Mouse (Mus musculus) NIH3T3 (cell line): ENCODE measurements around the gene Auts2.

Experiments
- DNase-seq: peaks from one replicate; pipeline ENCODE4 v3.0.0-alpha.2; 2012; ENCODE audit warnings: low read depth

Gene Auts2

DNA sequence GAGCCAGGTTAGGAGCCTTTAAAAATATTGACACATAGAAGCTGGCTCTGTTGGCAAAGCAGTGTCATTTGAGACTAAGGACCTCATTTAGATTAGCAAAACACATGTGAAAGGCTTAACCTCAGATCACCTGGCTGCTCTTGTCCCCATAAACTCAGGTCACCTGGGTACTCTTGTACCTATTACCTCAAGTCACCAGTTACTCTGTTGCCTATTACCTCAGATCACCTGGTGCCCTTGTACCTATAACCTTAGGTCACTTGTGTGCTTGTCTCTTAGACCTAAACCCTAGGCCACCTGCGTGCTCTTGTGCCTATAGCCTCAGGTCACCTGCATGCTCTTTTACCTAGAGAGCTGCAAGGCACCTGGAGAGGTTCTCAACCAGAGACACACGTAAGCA, 928.9 kb downstream of the Auts2 start:
- DNase-seq, result no peak

DNA sequence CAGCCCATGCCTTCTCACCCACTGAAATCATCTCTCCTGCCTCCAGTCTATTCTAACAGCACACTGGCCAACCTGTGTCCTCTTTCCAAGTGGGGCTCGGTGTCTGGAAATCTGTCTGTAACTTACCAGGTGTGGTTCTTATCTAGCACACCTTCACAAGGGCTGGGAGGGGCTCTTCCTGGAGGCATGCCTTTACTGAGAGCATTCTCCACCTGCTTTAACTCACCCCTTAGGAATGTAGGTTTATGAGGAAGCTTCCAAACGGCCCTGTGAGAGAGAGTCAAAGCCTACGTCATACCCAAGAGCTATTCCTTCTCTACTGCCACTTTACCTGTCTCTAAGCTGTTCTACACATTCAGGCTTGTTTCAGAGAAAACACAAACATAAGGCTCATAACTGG, 929.8 kb downstream of the Auts2 start:
- DNase-seq, result no peak

DNA sequence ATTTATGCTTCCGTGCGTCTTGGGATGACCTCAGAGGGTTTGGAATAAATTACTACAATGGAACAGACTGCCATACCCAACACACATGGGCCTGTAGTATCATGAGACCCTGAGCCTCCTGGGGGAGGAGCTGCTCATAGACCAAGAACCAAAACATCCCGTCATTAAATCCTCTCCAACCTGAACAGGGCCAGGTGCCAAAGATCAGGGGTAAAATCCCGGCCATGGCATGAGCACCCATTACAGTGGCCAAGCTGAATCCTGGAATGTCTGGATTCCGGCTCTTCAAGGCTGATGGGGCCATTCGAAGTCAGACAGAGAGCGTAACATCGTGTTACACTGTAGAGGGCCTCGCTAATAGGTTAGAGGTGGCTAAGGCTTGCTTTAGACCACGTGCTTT, 932.4 kb downstream of the Auts2 start:
- no peak for DNase-seq

DNA sequence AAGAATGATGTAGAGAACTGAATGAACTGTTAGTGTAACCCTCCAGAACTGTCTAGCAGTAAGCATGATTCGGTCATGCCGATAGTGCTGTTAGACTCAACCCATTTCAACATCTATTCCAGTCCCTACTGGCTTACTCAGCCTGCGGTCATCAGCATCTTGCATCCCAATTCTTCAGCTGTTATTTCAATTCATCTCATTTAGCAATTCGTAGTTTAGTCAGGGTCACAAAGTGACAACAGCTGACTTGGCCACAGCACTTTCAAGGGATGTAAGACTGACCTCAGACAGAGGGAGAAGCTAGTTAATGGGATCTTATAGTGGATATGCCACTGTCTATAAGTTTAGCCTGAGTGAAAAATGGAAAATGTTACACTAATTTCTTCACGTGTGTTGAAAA, 936.4 kb downstream of the Auts2 start:
- DNase-seq, result no peak

DNA sequence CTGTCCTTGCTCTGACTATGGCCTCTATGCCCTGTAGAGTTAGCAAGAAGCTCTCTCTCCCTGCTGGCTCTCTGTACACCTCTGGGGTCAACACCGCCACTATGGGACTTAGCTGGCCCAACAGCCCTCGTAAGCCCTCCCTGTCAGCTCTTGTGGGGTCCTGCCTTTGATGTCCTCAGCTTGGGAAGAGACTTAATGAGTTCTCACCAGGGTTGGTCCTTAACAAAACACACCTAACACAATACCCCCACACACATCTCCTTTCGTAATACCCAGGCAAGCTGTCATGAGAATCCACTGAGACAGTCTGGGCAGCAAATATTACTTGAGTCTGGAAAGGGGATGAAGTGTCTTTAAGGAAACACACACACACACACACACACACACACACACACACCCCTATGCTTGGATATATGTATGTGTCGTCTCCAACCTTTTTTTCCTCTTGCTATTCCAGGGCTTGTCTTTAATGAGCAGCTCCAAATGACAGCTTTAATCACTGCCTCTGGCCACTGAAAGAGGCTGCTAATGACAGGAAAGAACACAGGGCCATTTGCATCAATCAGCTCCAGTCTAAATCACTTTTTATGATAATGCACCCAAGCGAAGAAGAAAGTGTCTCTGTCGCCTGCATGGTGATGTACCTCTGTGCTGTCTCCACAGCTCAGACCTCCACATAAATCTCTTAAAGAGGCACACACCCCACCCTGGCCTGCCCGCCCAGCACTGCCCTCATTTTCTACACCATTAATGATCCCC, 941.0 kb downstream of the Auts2 start:
- DNase-seq, result no peak

DNA sequence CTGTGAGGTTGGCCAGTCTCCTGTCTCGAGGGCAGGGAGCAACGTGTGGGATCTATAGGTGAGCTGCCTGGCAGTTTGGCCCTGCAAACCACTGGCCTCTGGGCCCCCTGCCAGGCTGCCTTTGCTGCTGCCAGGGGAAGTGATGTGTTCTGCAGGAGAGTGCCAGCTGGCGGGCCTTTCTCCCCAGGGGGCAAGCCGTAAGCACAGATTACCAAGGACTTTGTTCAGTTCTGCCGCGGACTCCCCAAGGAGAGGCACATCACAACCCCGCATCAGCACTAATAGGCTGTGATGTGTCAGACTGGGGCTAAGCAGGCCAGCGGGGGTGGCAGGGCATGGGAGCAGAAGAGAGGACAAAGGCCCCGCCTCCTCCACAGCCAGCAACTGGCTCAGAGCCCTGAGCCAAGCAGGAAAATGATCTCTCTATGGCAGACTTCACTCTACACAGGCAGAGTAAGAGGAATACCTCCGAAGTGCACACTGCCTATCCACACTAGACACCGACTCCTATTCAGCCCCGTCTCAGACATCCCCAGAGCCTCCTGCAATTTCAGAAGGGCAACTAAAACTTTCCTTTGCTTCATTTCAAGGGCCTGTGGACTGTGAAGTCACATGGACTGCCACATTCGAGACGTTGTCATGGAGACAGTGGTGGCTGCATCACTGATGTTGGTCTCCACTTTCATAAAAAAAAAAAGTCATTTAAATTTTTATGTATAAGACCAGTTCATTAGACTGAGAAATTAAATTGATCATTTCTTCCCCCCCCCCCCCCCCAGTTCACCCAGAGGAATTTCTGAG, 942.6 kb downstream of the Auts2 start:
- peak; percentile 77 for DNase-seq

DNA sequence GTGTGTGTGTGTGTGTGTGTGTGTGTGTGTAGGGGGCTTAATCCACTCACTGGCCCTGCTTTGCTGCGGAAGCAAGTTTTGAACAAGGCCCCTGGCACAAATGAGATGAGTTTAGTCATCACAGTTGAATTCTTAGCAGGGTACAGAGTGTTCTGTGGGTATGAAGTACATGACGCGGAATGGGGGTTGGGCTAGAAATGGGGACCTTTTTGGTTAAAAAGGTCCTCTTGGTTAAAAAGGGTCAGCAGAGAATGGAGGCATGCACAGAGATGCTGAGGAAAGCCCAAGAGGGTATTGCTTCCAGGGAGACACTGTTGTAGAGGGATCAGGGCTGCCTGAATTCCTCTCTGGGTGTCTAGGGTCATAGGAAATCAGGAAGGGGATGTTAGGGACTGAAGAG, 945.6 kb downstream of the Auts2 start:
- DNase-seq, result no peak

DNA sequence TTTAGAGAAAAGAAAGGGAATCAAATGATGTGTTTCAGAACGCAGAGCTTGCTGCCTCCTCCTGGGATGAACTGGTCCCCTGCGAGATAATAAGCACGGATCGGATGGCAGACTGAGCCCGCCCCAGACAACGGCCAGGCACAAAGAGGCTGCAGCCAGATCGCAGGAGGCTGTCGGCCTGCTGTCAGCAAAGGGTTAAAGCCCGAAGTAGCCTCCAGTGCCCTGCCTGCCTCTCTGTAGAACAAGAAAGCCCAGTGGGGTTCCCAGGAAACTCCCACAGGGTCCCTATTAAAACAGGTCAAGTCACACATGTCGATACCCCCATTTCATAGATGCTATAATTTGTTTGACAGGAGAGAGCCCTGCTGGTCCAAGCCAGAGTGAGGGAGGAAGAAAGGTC, 946.6 kb downstream of the Auts2 start:
- DNase-seq, result no peak

DNA sequence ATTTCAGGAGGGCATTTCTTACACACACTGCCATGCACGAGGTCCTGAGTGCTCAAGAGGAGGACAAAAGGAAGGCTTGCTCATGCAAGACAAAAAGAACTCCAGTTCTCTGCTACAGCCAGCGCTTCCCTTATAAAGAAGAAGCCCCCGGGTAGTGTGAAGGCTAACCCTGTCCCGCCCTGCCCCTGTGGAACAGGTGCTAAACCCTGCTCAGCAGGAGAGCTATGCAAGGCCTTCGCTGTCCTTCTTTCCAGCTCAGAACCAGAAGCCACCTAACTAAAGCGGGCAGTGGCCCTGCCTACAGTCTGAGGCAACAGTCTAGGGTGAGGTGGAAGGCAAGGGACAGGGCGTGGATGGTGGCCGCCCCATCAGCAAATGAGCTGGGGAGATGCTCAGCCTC, 947.4 kb downstream of the Auts2 start:
- DNase-seq, result no peak

DNA sequence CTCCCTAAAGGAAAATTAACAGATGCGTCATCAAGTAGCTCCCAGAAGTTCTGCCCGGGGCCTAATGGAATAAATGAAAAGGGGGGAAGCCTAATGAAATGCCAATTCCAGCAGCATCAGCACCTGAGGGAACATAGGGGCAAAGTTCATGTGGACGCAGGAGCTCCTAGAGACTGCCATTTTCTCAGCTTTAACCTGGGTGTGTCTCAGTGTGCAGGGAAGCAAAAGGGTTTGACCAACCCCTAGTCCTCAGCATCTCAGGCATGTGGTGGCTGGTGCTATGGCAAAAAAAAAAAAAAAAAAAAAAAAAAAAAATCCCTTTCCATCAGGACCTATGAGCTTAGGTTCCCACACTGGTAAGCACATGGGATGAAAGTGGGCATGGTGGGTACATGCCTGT, 948.5 kb downstream of the Auts2 start:
- DNase-seq, result no peak

DNA sequence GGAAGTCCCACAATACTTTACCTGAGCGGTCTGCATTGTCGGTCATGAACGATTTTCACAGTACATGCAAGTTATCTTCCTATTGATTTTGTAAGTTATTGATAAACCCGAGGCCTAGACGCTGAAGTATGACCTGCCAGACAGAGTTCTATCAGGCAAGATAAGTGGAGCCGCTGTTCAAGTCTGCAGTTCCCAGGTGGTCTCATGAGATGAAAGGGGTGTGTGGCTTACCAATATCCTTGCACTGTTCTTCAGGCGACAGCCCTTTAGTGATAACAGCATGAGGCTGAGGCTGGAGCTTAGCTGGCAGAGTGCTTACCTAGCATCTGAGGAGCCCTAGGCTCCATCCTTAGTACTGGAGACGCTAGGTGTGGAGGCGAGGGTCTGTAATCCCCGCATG, 949.9 kb downstream of the Auts2 start:
- DNase-seq, result no peak

DNA sequence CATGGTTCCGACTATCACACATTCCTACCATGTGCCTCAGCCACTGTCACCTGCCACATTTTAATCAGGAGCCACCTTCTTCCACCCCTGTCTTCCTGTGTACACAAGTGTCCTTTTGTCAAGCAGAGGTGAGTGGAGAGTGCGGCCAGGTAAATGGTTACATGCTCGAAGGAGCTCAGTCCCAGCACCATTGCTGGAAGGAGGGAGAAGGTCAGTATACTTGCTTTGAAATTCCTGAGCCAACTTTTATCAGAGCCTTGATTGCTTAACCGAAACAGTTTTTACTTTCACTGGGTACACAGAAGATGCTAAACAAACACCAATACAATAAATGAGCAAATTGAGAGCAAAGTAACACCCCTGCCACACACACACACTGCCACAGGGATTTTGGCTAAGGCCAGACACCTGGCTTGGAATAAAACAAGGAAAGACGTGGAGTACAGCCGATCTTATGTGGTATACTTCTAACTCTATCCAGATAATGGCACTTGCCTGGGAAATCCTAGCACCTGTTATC, 953.1 kb downstream of the Auts2 start:
- no peak for DNase-seq

DNA sequence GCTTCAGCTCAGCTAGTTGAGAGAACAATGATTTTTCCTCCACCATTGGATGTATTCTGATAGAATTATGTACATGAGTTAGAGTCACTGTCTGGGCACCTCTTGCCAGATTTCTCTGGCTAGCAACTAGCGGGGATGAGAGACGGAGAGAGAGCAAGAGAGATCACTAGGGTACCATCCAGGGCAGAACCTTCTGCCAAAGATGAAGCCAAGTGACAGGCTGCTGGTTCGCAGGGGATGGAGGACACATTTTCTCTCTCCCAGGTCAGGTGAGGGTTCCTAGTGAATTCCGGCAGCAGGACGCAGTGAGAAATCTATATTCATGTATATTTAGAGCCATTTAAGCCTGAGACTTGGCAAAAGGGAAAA, 956.8 kb downstream of the Auts2 start:
- no peak for DNase-seq

DNA sequence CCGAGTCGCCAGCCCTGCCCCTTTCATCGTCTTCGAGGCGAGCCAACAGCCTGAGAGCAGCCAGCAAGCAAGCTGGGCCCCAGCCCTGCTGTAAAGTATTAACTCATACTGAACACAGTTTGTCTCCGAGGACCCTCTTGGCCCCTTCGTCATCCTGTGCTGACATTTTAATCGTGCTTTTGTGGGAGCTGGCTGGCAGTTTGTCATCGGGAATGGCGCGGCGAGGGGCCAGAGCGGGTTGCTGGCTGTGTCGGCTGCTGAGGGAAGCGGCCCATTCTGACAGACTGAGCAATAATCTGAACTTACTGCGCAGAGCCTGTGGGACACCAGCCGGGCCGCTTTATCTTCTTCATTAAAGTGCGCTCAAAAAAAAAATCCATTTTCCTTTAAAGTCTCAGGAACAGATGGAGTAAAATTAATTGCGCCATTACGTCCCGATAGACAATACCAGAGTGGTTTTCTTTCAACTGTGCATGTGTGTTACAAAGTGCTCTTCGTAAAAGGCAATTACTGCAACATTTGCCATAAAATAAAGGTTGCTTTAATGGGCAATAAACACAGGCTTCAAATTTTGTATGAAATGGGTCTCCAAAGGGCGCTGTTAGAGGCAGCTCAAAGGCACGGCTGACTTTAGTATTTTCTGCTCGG, 957.3 kb downstream of the Auts2 start:
- no peak for DNase-seq

DNA sequence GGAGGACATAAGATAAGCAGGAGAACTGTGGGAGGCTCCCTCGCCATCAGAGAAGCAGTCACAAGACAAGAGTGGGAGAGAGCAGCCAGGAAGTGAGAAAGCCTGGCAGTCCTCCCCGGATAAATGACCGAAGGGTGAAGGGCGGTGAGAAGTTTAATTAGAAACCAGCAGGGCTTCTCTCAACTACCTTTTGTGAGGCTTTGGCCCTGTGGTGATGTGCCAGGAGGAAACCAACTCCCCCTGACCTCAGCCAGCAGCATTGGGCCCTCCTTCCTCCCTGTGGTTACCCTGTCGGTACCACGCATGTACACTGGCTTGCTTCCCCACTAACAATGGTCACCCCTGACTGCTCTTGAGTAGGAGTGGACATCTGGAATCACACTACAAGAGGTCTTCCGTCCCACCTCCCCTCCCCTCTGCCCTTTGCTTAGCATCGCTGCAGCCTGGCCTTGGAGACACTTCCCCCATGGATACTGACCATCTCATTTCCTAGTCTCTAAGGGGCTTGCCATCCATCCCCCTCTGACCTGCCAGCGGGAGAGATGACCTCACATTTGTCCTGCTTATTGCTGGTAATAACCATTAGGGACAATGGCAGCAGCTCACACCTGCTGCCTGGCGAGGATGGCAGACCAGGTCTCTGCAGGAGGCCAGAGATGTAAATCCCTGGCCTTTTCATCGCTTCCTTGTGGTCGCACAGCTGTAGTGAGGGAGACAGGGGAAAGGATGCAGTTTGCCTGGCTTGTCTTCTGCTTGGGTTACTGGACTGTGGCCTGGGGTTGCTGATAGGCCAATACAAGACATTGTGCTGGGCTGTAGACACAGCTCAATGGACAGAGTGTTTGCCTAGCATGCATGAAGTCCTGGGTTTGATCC, 958.6 kb downstream of the Auts2 start:
- no peak for DNase-seq

DNA sequence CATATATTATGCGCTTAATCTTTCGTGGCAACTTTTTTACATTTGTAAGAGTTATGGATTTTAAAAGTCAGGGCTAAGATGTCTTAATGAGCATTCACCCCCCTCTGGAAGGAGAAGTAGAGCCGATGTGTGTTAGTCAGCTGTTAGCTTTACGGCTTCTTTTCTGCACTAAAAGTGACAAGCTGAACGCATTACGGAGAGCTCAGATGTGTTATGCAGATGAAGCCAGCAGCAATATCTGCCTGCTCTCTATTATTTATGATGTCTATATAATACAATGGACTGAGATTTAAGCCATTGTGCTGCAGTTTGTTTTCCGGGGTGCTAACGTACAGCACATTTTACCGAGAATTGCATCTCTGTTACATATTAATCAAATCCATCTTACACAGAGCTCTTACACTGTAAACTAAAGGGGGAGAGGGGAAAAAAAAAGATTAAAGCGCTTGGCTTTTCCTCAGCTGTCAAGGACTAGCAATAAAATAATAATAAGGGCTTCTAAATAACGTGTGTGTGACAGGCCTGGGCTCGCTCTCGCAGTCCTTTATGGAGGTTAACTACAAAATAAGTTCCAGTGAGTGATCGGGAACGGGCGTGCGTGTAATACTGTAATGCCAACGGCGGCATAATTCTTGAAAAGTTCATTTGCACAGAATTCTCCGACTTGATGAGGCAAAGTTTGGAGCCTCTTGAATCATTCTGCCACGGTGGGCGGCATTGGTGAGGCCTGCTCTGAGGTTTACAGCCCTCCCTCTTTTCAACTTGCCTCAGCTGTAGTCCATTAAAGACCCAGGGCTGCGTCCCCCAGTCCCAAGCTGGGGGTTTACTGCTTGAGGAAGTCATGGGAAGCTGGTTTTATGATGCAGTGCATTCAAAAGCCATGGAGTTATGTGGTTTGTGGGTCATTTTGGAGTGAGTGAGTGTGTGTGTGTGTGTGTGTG, 961.8 kb downstream of the Auts2 start:
- no peak for DNase-seq

DNA sequence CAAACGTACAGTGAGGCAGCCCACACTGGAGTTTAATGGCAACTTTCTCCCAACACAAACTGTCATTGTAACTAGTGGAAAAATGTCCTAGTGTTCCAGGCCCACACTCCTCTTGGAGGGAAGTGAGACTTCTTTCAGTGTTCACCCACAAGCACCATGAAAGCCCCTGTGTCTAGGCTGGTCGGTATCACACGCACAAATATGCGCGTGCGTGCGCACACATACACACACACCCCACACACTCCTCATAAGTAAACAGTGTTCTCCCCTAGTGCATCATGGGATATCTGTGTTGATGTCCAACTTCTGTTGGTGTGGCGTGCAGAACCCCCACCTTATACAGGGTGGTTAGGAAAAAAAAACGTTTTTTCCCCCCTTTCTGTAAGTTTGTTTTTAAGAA, 964.4 kb downstream of the Auts2 start:
- DNase-seq, result no peak

DNA sequence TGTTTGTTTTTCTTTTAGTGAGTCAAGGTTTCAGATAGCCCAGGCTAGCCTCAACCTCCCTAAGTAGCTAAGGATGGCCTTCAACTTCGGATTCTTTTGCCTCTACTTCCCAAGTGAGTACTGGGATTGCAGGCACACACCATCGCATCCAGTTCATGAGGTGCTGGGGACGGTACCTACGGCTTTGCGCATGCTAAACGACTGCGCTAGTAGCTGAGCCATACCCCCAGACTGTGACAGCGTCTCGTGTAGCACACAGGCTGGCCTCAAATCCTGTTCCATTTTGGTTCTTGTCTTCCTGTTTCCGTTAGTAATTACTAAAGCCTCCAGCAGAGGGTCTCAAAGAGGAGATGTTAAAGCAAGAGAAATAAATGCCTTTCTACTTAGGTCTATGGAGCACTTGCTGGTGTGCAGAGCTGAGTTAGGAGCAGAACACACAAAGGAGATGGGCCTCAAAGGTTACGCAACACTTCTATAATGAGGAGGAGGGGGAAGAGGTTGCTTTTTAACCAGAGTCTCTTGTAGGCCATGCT, 967.3 kb downstream of the Auts2 start:
- no peak for DNase-seq

DNA sequence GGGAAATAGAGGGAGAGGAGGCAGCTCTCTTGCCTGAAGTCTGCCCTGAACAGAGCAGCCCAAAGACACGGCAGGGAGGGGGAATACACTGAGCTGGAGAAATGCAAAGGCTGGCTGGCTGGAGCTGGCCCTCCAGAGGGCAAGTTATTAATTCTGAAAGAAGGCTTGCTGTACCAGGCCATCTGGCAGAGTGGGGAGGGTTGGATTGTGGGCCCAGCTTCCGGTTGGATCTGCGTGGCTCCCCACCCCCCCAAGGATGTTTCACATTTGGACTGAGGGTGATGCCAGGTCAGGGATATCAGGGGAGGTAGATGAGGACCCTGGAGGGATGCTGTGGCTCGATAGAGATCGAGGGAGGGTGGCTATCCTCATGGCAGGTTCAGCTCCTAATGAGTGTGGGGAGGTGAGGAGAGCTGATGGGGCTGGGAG, 968.0 kb downstream of the Auts2 start:
- DNase-seq, result no peak

DNA sequence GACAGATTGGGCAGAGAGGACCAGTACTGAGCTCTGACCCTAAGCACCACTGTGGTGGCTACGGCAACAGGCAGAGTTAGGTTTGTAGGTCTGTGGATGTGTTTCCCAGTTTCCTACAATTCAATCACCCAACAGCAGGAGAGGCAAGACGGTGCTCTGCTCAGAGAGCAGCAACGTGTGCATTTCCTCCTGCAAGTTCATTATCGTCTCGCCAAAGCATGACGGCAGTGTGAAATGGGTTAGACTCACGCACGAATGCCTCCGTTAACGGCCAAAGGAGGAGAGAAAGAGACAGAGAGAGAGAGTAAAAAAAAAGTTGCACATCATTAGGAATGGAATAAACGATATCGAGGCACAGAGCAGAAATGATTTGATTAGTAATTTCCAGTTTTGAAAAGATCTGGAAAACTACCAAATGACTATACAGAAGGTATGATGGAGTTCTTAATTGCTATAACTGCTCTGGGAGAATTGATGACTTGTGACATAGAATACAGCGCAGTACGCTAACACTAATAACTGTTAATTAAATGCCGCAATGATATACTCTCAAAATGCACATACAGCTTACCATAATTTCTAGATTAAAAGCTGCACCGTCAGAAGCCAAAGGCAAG, 968.6 kb downstream of the Auts2 start:
- DNase-seq, result no peak
